Mouse (Mus musculus) liver, embryonic 16.5 days (tissue): ENCODE data around the gene Zfp974. TPM values are rescaled to one million over a fixed set of nuclear protein-coding genes. Genes with fewer than 3 reads are reported as not detected.
"Not testable (repeated sequence)": the region's sequence is repeated elsewhere in the genome, so short reads cannot be mapped to it uniquely, and the experiment has no call there.

Experiments
- ATAC-seq: fragments of 200-750 bp; cut with Nextera tagmentation; 2 replicates; pipeline ENCODE4 v1.8.0; 2017; ENCODE audit warnings: low read depth, mild to moderate bottlenecking, moderate number of reproducible peaks, moderate library complexity
- H3K27ac ChIP-seq: fragments of 300-500 bp; sonication (generic); 2 replicates; pipeline ENCODE4 v1.5.1; 2014; ENCODE audit warnings: mild to moderate bottlenecking, low read length
- H3K27me3 ChIP-seq: fragments of 300-500 bp; sonication (generic); 2 replicates; pipeline ENCODE4 v1.6.1; 2014; ENCODE audit warnings: low read depth, low read length, mixed read lengths; ENCODE audit not compliant: control insufficient read depth, insufficient read depth
- H3K36me3 ChIP-seq: fragments of 300-500 bp; sonication (generic); 2 replicates; pipeline ENCODE4 v1.6.1; 2014; ENCODE audit warnings: mild to moderate bottlenecking; ENCODE audit not compliant: control insufficient read depth, insufficient read depth
- H3K4me1 ChIP-seq: fragments of 300-500 bp; sonication (generic); 2 replicates; pipeline ENCODE4 v1.6.1; 2014; ENCODE audit warnings: low read depth, low read length, mixed read lengths; ENCODE audit not compliant: control insufficient read depth
- H3K4me2 ChIP-seq: fragments of 300-500 bp; sonication (generic); 2 replicates; pipeline ENCODE4 v1.6.1; 2014; ENCODE audit warnings: low read depth, low read length, mixed read lengths
- H3K4me3 ChIP-seq: fragments of 300-500 bp; sonication (generic); 2 replicates; pipeline ENCODE4 v1.5.1; 2014; ENCODE audit warnings: low read depth, mild to moderate bottlenecking, low read length
- H3K9ac ChIP-seq: fragments of 300-500 bp; sonication (generic); 2 replicates; pipeline ENCODE4 v1.6.1; 2014; ENCODE audit warnings: low read depth, low read length
- H3K9me3 ChIP-seq: fragments of 300-500 bp; sonication (generic); replicated peaks from 2 replicates; pipeline ENCODE4 v1.6.1; 2016; ENCODE audit warnings: low read length; ENCODE audit not compliant: control insufficient read depth
- WGBS: fragments of 180-500 bp; shearing (Covaris S2); extraction: QIAGEN DNeasy Blood & Tissue Kit; methylation state at CpG from one replicate; pipeline ENCODE4 v1.1.7; 2014; ENCODE audit not compliant: insufficient replicate concordance; 5-methylcytosine and 5-hydroxymethylcytosine counted together
- polyA plus RNA-seq: library from polyadenylated mRNA; unstranded; fragments of >200 nt; fragmentation: Nextera tagmentation; extraction: Ambion mirVana; gene quantifications from 2 replicates; pipeline ENCODE4 v1.2.1, GENCODE M21; 2015

Zfp974 gene
- 1.2 and 1.5 TPM in 2 replicates for polyA plus RNA-seq

DNA sequence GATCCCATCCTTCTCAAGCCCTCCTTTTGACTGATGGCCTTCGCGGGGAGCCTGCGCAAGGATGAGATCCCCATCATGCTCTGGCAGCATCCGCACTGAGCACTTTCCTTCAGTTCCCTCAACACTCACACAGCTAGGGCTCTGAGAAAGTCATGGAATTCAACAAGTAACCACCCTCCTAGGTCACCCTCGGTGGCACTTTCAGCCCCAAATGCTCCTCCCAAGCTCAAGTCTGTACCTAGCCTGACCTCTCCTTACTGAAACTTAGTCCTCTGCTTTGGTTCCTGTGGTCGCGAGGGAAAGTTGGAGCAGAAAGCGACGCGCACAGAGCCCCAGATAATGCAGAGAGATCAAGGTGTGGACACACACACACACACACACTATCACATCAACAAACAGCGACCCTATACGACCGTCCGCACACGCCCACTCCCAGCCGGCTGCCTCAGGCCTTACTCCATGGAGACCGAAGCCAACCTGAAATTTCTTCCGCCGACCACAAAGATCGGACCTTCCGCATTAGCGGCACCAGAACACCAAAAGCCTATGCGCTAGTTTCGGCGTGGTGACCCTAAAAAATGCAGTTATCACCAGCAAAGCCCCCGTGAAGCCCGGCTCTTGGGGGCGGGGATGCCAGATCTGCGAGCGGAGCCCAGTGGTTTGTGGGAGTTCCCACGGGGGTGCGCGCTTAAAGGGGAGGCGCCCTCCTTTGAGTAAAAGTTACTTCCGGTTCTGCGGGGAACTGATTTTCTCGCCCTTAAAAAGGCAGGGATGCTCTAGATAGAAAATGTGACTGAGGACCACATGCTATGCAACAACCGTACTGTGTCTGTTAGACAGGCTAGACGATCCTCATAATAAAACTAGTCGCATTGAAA is at the start of gene Zfp974:
Gene Zfp974 (minus strand): TSS at position 643 of the 878 bp plus-strand sequence.
- peak within 1 kb of the TSS; percentile 62 for H3K9ac ChIP-seq
- peak within 1 kb of the TSS; percentile 69 for H3K4me2 ChIP-seq
- 7% methylated on average over 40 of the region's 40 CpGs for WGBS
- no peaks in the 10 kb centered on the region for H3K27me3 ChIP-seq
- no peaks in the 10 kb centered on the region; the same call in 1 of the 2 replicates for H3K4me1 ChIP-seq
- no peaks in the 10 kb centered on the region for H3K9me3 ChIP-seq
- peak within 1 kb of the TSS; percentile 64 for H3K4me3 ChIP-seq
- no peaks in the 10 kb centered on the region for H3K36me3 ChIP-seq
- H3K27ac ChIP-seq: no peak within 1 kb of the TSS
- ATAC-seq: peak; percentile 65; the same call in 1 of the 2 replicates

DNA sequence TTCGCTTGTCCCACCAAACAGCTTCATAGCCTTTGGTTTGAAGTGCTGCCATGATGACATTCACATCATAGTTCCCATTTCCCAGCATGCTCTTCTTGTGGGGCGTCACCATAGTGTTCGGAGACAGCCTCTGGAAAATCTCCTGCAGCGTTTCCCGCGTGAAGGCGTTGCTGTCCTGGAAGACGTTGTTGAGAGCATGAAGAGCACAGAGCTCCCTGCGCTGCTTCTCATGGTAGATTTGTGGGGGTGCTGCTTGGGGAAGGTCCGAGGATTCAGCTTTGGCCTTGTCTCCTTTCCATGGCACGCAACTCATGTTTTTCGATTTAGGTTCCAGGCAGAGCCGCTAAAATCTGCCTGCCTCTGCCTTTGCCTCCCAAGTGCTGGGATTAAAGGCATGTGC is 20.2 kb upstream of the Zfp974 start:
- not testable (repeated sequence) for H3K36me3 ChIP-seq, H3K4me3 ChIP-seq, H3K27ac ChIP-seq, H3K9ac ChIP-seq, ATAC-seq, H3K27me3 ChIP-seq, H3K4me2 ChIP-seq, H3K9me3 ChIP-seq, H3K4me1 ChIP-seq
- 87% methylated on average over 13 of the region's 13 CpGs for WGBS

DNA sequence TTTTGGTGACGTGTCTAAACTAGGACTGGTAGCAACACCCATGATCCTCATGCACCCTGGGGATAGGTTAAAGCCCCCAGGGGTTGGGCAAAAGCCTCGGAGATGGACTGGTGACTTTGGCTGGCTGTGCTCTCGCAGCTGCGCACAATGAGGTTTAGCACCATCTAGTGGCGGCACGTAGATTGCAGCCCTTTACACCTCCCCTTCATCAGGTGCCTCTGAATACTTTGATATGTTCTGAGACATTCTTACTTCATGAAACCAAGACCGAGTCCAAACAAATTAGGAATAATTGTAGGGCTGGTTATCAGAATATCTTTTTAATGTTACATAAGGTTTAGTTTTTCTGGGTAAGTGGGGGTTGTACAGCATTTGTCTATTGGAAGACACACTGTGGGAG is 12.6 kb upstream of the Zfp974 start:
- ATAC-seq, H3K36me3 ChIP-seq, H3K9ac ChIP-seq, H3K27ac ChIP-seq, H3K27me3 ChIP-seq, H3K4me2 ChIP-seq, H3K4me1 ChIP-seq, H3K9me3 ChIP-seq, H3K4me3 ChIP-seq: not testable (repeated sequence)
- 35% methylated on average over 5 of the region's 7 CpGs for WGBS

DNA sequence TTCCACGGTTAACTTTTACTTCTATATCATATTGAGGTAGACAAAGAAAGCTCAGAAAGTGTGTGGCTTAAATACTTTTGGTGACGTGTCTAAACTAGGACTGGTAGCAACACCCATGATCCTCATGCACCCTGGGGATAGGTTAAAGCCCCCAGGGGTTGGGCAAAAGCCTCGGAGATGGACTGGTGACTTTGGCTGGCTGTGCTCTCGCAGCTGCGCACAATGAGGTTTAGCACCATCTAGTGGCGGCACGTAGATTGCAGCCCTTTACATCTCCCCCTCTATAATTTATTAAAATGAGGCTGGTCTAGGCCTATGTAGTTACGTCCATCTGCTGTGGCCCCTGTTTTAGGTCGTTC is 4.5 kb upstream of the Zfp974 start:
- 21% methylated on average over 1 of the region's 9 CpGs for WGBS
- not testable (repeated sequence) for H3K9me3 ChIP-seq, H3K4me2 ChIP-seq, ATAC-seq, H3K9ac ChIP-seq, H3K4me1 ChIP-seq, H3K4me3 ChIP-seq, H3K27me3 ChIP-seq, H3K27ac ChIP-seq, H3K36me3 ChIP-seq

DNA sequence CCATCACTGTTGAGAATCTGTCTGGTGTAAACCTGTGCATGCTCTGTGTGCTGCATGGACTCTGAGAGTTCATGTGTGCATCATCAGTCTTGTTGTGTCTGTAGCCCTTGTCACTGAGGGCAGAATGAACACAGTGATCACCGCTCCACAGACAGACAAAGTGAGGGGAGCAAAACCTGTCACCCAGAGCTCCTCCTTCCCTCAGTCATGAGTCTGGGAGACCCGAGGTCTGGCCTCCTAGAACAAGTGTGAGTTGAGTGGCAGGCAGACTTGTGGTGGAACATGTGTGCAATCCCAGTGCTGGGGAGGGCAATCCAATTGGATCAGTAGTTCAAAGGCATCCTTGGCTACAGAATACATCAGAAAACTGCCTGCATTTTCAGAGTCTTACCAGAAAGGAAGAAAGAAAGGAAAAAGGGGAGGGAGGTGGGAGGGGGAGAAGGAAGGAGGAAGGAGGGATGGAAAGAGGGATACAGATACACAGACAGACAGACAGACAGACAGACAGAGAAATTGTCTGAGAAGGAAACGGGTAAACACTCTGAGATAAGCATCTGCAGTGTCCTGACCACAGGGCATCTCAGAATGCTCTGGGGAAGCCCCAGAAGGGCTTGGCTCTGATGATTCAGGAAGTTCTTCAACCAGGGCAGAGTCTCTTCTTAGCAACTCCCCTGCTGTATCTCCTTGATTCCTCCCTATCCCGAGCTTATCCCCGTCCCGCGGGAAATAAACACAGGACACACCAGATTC is 4.0 kb upstream of the Zfp974 start:
- Histone ChIP-seq H3K4me3 (no peak overlapping the region), H3K36me3 (no peaks in the 10 kb centered on the region), H3K4me2 (no peak overlapping the region), H3K9ac (no peak overlapping the region), H3K4me1 (no peaks in the 10 kb centered on the region; the same call in 1 of the 2 replicates), H3K9me3 (no peaks in the 10 kb centered on the region), H3K27me3 (no peaks in the 10 kb centered on the region), H3K27ac (no peak overlapping the region)
- no peak for ATAC-seq
- WGBS: 11% methylated on average over 7 of the region's 7 CpGs

DNA sequence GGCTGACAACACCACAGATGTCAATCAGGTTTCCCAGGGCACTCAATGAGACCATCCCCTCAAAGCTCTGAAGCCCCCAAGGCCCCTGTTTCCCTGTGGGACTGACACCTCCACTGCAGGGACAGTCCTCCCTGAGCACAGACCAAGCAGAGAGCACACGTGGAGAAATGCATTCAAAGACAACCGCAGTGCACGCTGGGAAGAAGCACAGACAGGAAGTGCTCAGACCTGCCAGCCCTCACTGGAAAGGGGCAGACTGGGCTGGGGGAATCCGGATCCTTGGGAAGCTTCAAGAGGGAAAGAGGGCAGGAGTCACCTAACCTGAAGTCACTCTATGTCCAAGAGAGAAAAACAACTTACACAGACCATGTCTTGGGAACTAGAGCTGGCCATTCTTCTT is 2.2 kb downstream of the Zfp974 start:
- not testable (repeated sequence) for H3K4me2 ChIP-seq, H3K36me3 ChIP-seq, H3K9me3 ChIP-seq, H3K9ac ChIP-seq, H3K27me3 ChIP-seq, H3K4me3 ChIP-seq, H3K4me1 ChIP-seq, ATAC-seq, H3K27ac ChIP-seq
- WGBS: 26% methylated on average over 4 of the region's 4 CpGs

DNA sequence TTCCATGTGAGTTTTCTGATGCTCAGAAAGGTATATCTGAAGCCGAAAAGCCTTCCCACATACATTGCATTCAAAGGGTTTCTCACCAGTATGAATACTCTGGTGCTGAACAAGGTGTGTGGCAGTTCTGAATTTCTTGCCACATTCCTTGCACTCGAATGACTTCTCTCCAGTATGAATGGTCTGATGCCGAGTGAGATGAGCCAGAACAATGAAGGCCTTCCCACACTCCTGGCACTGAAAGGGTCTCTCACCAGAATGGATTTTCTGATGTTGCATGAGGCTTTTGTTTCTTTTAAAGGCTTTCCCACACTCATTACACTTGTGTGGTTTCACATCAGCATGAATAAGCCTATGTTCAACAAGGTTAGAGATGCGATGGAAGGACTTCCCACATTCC is 18.3 kb downstream of the Zfp974 start:
- H3K36me3 ChIP-seq, H3K27me3 ChIP-seq, H3K4me3 ChIP-seq, H3K9ac ChIP-seq, H3K4me1 ChIP-seq, H3K27ac ChIP-seq, ATAC-seq, H3K9me3 ChIP-seq, H3K4me2 ChIP-seq: not testable (repeated sequence)
- 52% methylated on average over 3 of the region's 4 CpGs for WGBS

DNA sequence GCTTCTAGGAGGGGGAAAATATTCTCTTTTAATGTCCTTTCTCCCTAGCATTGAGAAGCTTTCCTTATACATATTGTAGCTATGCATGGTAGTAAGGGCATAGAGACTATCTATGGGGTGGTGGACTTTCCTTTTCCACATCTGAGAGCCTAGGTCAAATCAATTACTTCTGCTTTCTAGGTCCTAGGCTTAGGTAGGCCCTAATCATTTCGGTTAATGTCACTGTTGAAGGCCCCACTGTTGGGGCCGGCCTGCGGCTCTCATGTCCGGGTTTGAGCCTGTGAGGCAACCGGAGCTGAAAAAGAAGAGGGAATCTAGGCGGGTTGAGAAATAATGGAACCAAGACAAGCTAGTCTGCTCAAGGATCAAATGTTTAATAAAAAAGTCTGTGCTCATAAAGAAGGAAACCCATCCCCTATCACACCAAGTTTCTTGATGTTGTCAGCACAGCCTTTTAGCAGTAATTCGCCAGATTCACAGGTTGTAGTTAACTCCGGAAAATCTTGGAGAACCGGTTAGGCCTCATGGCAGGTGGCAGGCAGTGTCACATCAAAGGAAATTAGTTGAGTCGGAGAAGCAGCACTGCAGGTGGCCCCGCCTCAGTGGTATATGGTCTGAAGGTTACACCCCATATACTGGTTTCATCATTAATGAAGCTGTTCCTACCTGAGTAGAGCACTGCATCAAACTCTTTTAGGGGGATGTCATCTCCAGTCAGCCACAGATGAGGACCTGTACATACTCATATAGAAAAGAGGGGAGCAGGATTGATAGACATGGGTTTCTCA is 24.0 kb downstream of the Zfp974 start:
- Histone ChIP-seq H3K4me2 (no peak overlapping the region), H3K27me3 (no peaks in the 10 kb centered on the region), H3K4me3 (no peak overlapping the region), H3K9me3 (no peaks in the 10 kb centered on the region), H3K9ac (no peak overlapping the region), H3K36me3 (no peaks in the 10 kb centered on the region), H3K27ac (no peak overlapping the region), H3K4me1 (no peaks in the 10 kb centered on the region)
- 59% methylated on average over 11 of the region's 11 CpGs for WGBS
- ATAC-seq: no peak
